Comparison of ENCODE assay signal across 13 mouse cellular contexts in genomic region chr16:14420496-14421132, GRCm38 (mm10).
"Had no signal": no experiment of that assay in that cellular context is flagged by ENCODE, and none has a peak within 500 bp of the region (broad histone marks: within the 10 kb centered on the region; RNA-seq: fewer than 3 reads in every experiment).

No protein-coding gene starts in this region.

- H3K4me3 ChIP-seq: layer of hippocampus, adult 2 months; limb, embryonic 10.5 days; liver, embryonic 13.5 days; midbrain, embryonic 13.5 days; myocyte; neural tube, embryonic 15.5 days had no signal

- H3K27ac ChIP-seq: hindbrain, postnatal 0 days; layer of hippocampus, adult 2 months; limb, embryonic 10.5 days; liver, embryonic 13.5 days; midbrain, embryonic 13.5 days; neural tube, embryonic 15.5 days; stomach, postnatal 0 days had no signal

- H3K27me3 ChIP-seq: liver, embryonic 13.5 days; midbrain, embryonic 13.5 days; neural tube, embryonic 15.5 days had no signal

- ATAC-seq: hindbrain, postnatal 0 days; liver, postnatal 0 days; midbrain, embryonic 13.5 days had no signal

- H3K9ac ChIP-seq: liver, embryonic 13.5 days; liver, postnatal 0 days; midbrain, embryonic 13.5 days; neural tube, embryonic 15.5 days had no signal

- DNase-seq: liver, embryonic 13.5 days; liver, postnatal 0 days; right cerebral cortex, adult 18-20 months; right cerebral cortex, postnatal 25 days; thymus, adult 2 months; thymus, postnatal 25 days had no signal

- H3K4me2 ChIP-seq: liver, embryonic 13.5 days; midbrain, embryonic 13.5 days; neural tube, embryonic 15.5 days had no signal

- H3K4me1 ChIP-seq: limb, embryonic 10.5 days; liver, embryonic 13.5 days; midbrain, embryonic 13.5 days; neural tube, embryonic 15.5 days had no signal

- H3K9me3 ChIP-seq: limb, embryonic 10.5 days; liver, embryonic 13.5 days; midbrain, embryonic 13.5 days; neural tube, embryonic 15.5 days had no signal
